ENCODE assay signal across 11 mouse cellular contexts in the genomic region with DNA sequence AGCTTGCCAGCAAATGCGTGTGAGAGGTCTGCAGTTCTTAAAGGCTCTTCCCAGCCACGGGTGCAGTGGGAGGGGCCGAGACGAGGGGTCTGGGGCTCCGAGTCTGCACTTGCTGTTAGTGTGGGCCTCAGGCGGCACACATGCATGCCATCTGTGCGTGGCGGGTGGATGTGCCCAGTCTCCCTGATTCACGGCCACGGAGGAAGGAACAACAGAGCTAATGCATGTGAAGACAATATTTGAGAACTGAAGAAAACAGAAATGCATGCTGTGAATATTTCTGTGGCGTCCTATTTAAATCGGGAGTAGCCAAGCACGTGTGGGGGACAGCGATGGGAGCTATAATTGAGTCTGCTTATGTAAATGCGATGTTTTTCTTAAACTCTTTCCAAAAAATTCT.
DNase-seq lines count a peak whose midpoint lies in the region; ATAC-seq and TF ChIP-seq lines count a peak whose summit lies in the region.
"Had no signal": no experiment of that assay in that cellular context is flagged by ENCODE, and none has a peak within 500 bp of the region (broad histone marks: within the 10 kb centered on the region; RNA-seq: fewer than 3 reads in every experiment).

No protein-coding gene starts in this region.

- H3K4me2 ChIP-seq in embryonic facial prominence, embryonic 14.5 days (ENCODE audit: low read depth, low read length), result peak overlapping the region; percentile 49
- H3K4me2 ChIP-seq: kidney, embryonic 15.5 days had no signal

- H3K4me3 ChIP-seq in gastrocnemius, adult 2 months, result peak overlapping the region; percentile 39
- peak overlapping the region; percentile 21; the same call in 1 of the 2 replicates for H3K4me3 ChIP-seq in embryonic facial prominence, embryonic 14.5 days (ENCODE audit: low read depth, low read length)
- 0 out of 2 replicates have a peak overlapping the region, but pooled peaks have one; percentile 17 for H3K4me3 ChIP-seq in olfactory bulb, adult 2 months (ENCODE audit: insufficient read depth, low read depth, low read length)
- H3K4me3 ChIP-seq in heart, embryonic 10.5 days, result no peak overlapping the region
- H3K4me3 ChIP-seq: kidney, embryonic 15.5 days had no signal

- no peak overlapping the region for H3K27ac ChIP-seq in gastrocnemius, adult 2 months
- no peak overlapping the region for H3K27ac ChIP-seq in embryonic facial prominence, embryonic 14.5 days (replicated peaks; ENCODE audit: low read depth, low read length)
- H3K27ac ChIP-seq in olfactory bulb, adult 2 months (ENCODE audit: insufficient read depth, low read depth, low read length), result no peak overlapping the region
- H3K27ac ChIP-seq in heart, embryonic 10.5 days, result no peak overlapping the region
- H3K27ac ChIP-seq: kidney, embryonic 15.5 days had no signal

- H3K9ac ChIP-seq in embryonic facial prominence, embryonic 14.5 days (ENCODE audit: low read depth, low read length), result peak overlapping the region; percentile 20; the same call in 1 of the 2 replicates
- H3K9ac ChIP-seq: kidney, embryonic 15.5 days had no signal

- H3K36me3 ChIP-seq in embryonic facial prominence, embryonic 14.5 days (ENCODE audit: control insufficient read depth, insufficient read depth, low read length), result no peaks in the 10 kb centered on the region
- H3K36me3 ChIP-seq in heart, embryonic 10.5 days, result no peaks in the 10 kb centered on the region
- H3K36me3 ChIP-seq: kidney, embryonic 15.5 days had no signal

- no peak for DNase-seq in gastrocnemius, adult 2 months
- DNase-seq in gastrocnemius, adult 8-10 months (ENCODE audit: low spot score in 2 of 2), result no peak
- peak; percentile 67 for DNase-seq in embryonic facial prominence, embryonic 14.5 days (ENCODE audit: low spot score)
- DNase-seq in left cerebral cortex, adult 8-10 months (ENCODE audit: low spot score in 2 of 2), result peak; percentile 28 to 54
- no peak for DNase-seq in c-Kit-positive CD71-positive TER-119-positive erythroid progenitor cells, embryonic 14.5 days (ENCODE audit: low spot score)
- no peak for DNase-seq in heart, embryonic 10.5 days (ENCODE audit: low spot score)
- DNase-seq in thymus, postnatal 4 days, result no peak
- DNase-seq: heart, adult 18-20 months; lung, postnatal 36 days had no signal

- no peaks in the 10 kb centered on the region for H3K9me3 ChIP-seq in embryonic facial prominence, embryonic 14.5 days (ENCODE audit: control insufficient read depth, low read length)
- H3K9me3 ChIP-seq in heart, embryonic 10.5 days, result no peaks in the 10 kb centered on the region
- H3K9me3 ChIP-seq: kidney, embryonic 15.5 days had no signal

- no peaks in the 10 kb centered on the region for H3K27me3 ChIP-seq in embryonic facial prominence, embryonic 14.5 days (replicated peaks; ENCODE audit: control insufficient read depth, insufficient read depth, low read length)
- no peaks in the 10 kb centered on the region for H3K27me3 ChIP-seq in heart, embryonic 10.5 days (ENCODE audit: insufficient read depth, poor library complexity, severe bottlenecking)
- H3K27me3 ChIP-seq: kidney, embryonic 15.5 days had no signal

- no peak for TF ChIP-seq POLR2A in olfactory bulb, adult 2 months (IDR thresholded peaks at IDR 0.05; ENCODE audit: insufficient read depth, low read depth, low read length)

- 27% methylated on average over 15 of the region's 15 CpGs for WGBS in embryonic facial prominence, embryonic 14.5 days
- WGBS in olfactory bulb, adult 2 months, result 30% methylated on average over 15 of the region's 15 CpGs
- WGBS in heart, embryonic 10.5 days, result 68% methylated on average over 15 of the region's 15 CpGs

- intact Hi-C loops in gastrocnemius, adult 2 months (cut with DNase I), result no loop called here

- no peak for TF ChIP-seq CTCF in gastrocnemius, adult 2 months (IDR thresholded peaks at IDR 0.05)
- TF ChIP-seq CTCF in olfactory bulb, adult 2 months (IDR thresholded peaks at IDR 0.05; ENCODE audit: insufficient read depth, low read depth, low read length), result no peak

- H3K4me1 ChIP-seq in embryonic facial prominence, embryonic 14.5 days (ENCODE audit: control insufficient read depth, insufficient read depth, low read length), result peaks cover 13% of the 10 kb centered on the region
- H3K4me1 ChIP-seq in olfactory bulb, adult 2 months (ENCODE audit: control insufficient read depth, insufficient read depth, low read length), result no peaks in the 10 kb centered on the region
- H3K4me1 ChIP-seq in heart, embryonic 10.5 days, result peaks cover 4% of the 10 kb centered on the region

- peak; percentile 57; the same call in 1 of the 2 replicates for ATAC-seq in embryonic facial prominence, embryonic 14.5 days (ENCODE audit: low read depth)

Comparison
In these comparisons a context has a peak if more than half of its experiments do, and no peak if none do; other contexts are left out.
1. DNase-seq: peak in embryonic facial prominence, embryonic 14.5 days (single experiment) and left cerebral cortex, adult 8-10 months (2 of 2); none in gastrocnemius, adult 2 months (single experiment), gastrocnemius, adult 8-10 months (0 of 2), c-Kit-positive CD71-positive TER-119-positive erythroid progenitor cells, embryonic 14.5 days (single experiment), heart, embryonic 10.5 days (single experiment) and thymus, postnatal 4 days (single experiment).